Mouse (Mus musculus) mouse trophoblast stem cell (cell line): ENCODE measurements around the gene Nfkbia.

ENCODE experiments used
- in situ Hi-C, 2 experiments: fragments of 300-500 bp; cut with MseI, MboI; formaldehyde crosslinking; loops; 2 replicates in 1 of 2; 3 replicates in 1 of 2; pipeline ENCODE4 v1.15.1; 2025

Nfkbia gene

GRCm38 (mm10) chr12:55442861-55443850 is 49.3 kb downstream of the Nfkbia start:
- in situ Hi-C loops, result no loop called here

GRCm38 (mm10) chr12:55442245-55442644 is 50.2 kb downstream of the Nfkbia start:
- in situ Hi-C loops, result no loop called here

DNA sequence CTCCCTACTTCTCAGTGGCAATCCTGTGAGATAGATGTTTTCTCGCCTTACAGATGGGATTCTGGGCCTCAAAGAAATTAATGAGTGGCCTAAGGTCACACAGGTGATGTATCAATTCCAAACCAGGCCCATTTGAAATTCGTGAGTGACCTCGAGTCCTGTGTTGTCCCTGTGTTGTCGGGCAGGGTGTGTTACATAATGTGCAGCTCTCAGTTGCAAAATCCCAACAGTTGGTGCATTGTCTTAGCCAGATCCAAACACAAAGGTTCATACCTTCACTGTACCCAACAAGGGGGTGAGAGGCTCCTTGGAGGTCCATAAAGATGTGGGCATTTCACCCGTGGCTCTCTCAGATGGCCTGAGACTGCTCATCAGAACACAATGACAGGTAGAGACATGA is 52.0 kb downstream of the Nfkbia start:
- in situ Hi-C loops, result no loop called here
